Mouse (Mus musculus) lung, postnatal 25 days (tissue): ENCODE measurements at regions not wholly inside any gene's neighbourhood (a gene's known extent, or its start where the extent isn't known, plus 50 kb on each side); places are given as distances from the start of the nearest gene placed in this dataset.
"Not testable (repeated sequence)": the region's sequence is repeated elsewhere in the genome, so short reads cannot be mapped to it uniquely, and the experiment has no call there.

Source experiments
- DNase-seq: peaks from one replicate; pipeline ENCODE4 v3.0.0; 2022; ENCODE audit warnings: low spot score

DNA sequence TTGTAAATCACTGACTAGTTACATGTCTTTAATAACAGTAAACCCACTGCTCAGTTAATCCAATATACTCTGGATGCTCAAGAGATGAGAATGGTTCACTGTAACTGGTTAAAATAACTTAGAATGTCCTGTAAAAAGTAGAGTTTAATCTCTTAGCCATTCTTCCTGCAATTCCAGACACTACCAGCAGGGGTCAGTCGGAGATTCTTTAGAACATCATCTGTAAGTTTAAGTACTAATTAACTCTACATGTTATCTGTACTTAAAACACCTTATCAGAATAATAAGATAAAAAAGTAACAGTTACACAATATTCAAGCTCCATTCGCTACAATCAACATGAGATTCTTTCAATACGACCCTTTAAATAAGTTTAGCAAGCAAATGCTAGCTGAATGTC, 58.7 kb upstream of the Olig3 start:
- DNase-seq: no peak

DNA sequence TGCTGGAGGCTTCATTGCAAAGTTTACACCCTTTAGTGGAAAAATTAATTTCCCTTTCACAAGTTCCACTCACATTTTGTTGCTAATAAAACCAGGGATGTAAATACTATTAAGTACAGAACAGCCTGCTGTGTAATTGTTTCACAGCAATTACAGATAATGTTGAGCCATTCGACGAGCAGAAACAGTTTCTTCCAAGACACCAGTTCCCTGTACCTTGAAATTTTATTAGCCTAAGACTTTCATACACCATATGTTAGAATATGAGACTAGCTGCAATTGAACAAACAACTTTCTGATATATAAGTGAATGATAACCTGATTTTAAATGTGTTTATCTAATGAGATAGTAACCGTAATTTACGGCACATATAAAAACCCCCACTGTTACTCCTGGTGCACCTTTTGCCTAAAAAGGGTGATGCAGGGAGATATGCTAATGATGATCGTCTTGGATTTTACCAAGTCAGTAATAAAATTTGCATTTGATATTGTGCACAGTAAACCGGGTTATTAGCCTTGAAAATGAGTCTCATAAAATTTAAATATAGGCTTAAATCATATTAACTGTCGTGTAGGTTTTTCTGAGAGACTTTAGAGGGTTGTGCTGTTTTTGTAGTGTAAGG, 60.8 kb upstream of the Olig3 start:
- no peak for DNase-seq

DNA sequence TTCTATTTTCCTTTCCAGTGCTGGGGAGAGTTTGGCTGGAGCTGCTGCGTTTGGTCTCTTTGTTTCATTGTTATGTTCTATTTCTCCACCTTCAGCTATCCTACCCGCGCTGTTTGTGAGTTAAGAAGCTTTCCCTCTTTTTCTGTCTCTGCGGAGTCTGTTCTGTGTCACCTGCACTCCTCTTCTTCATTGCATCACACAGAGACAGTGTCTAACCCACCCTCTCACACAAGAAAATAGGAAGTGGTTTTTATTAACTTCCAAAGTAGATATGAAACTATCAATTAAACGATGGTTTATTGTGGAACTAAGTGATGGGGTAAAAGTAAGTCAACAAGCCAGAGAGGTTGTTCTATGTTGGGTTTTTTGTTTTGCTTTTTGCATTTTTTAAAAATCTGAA, 64.9 kb upstream of the Olig3 start:
- no peak for DNase-seq

DNA sequence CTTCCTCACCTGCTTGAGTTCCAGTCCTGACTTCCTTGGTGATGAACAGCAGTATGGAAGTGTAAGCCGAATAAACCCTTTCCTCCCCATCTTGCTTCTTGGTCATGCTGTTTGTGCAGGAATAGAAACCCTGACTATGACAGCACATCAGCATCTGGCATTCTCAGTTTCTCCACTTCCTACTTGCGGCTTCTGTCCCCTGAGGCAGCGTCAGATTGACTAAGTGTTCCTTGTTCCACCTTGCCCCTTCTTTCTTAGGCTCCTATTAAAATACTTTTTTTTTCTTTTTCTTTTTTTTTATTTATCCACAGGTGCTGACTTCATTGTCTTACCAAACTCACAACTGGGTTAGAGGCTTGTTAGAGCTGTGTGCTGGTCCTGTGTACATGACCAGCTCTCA, 65.3 kb upstream of the Olig3 start:
- not testable (repeated sequence) for DNase-seq

DNA sequence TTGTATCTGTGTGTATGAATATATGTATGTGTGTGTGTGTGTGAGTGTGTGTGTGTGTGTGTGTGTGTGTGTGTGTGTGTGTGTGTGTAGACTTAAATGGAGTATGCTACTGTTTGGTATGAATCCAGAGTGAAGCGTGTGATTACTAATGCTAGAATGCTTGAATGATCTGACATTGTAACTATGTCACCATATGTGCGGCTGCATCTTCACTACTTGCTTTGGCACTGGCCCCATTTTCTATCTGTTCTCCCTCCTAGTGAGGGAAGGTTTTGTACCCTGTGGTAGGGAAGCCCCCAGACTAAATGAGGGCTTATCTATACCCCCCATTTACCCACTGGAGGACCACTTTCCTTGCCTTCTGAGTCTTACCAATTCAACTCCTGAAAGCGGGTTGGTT, 74.2 kb upstream of the Olig3 start:
- DNase-seq: no peak

DNA sequence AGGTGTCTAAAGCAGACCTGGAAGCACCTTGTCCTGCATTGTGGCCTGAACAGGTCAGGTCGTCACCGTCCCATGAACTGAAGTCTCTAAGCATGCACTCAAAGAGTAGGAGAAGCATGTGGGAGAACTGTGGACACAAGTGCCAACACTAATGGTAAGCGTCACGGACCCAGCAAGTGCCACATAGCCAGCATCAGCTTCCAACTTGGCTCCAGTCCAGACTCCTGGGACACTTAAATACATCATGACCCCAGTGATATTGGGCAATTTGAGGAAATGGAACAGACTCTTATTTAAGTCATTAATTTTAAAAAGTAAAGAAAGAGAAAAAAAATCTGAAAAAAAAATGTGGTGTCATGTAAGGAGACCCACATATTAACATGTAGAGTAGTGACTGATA, 75.3 kb upstream of the Olig3 start:
- no peak for DNase-seq

DNA sequence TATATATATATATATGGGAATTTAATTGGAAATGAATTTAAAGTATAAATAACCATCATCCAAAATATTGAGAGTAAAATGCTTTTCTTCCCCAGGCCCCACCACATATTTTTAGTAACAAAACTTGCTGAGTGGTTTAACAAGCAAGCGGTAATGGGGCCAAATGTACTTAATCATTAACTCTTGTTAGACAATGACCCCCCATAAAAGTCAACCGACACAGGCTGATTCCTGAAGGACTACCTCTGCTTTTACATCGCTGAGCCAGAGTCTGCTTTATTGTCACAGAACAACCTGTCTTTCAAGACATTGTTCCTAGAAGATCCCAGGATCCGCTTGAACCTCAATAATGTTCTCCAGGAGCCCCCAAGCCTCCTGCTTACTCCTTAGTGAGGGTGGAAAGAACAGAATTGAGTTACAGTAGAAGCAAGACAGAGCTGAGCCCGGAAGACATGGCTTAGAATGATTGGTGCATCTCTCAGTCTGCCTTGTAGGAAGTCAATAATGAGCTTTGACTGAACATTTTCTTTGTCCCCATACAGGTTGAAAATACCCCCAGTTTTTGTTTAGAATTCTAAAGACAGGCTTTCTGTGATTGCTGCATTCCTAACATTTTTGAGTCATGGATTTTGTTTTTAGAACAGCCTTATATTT, 78.0 kb upstream of the Olig3 start:
- DNase-seq: no peak

DNA sequence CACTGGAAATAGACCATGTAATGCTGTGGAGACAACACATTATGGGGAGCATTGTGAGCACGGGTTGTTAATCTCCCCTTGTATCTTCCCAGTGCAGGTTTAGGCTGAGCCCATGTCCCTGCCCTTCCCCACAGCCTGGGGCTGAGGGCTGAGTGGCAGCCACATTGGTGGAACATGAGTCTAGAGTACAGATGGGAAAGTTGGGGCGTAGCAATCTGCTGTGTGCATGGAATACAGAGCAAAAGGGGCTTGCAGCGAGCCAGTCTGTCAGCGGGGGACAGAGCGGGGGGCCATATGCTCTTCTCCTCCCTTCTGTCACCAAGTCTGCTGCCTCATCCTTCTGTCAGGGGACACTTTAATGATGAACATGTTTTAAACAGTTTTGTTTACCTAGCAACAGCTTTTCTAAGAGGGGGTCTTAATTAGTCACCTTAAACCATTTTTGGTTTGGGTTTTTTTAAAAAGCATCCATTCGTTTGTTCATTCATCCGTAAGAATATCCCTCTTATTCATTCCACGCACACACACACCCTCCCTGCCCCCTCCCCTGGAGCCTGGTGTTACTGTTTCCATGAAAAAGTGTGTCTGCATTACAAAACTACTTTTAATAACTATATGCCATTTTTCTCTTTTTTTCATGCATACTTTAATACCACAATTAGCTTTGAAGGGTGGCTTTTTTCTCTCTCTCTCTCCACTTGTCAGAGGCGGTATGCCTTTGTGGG, 79.1 kb upstream of the Olig3 start:
- no peak for DNase-seq

DNA sequence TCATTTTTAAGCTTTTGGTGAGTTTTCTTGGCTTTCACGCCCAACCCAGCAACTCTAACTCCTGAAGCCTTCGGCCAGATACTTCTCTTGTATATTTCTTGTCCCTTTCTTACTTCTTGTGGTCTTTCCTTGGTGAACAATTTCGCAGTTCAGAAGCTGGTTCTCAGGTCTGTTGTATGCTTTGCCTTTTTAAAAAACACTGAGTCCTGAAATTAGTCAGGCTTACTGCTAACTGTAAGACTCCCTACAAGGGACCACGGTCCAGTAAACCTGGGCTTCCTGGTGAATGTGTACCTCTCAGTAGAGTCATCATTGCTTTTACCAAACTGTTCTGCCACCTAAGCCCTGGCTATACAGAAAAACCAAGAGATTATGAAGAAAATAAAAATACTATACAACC, 81.3 kb upstream of the Olig3 start:
- DNase-seq: no peak

DNA sequence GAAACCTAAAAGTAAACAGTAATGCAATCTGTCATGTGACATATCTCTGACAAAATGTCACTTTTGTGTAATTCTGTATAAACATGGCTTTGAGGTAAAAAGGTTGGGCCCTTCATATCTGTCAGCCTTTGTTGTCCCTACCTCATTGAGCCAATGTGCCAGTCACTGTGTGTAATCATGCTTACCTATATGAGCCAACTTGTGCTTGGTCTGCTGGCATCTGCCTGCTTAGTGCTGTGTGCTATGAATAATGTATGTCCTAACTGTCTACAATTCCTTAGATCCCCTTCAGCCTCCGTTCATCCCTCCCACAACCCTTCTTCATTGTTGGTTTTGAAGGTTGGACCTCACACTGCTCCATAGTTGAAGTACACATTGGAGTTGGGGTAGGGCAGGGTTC, 86.9 kb upstream of the Olig3 start:
- no peak for DNase-seq

DNA sequence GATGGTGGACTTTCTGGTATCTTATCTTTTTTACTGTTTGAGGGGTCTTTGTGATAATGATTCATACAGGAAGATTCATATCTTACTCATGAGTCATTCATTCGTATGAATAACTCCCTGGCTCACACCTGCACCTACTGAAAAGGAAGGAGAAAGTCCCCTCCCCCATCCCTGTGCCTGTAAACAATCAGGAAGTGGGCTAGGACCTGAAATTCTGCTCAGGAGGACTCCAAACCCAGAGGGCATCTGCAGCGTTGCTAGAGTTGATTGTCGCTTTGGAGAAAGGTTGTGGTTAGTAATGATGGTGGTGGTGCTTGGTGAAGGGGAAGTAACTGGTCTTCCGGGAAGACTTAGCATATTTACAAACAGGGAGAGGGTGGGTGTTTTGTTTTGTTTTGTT, 88.3 kb upstream of the Olig3 start:
- no peak for DNase-seq

DNA sequence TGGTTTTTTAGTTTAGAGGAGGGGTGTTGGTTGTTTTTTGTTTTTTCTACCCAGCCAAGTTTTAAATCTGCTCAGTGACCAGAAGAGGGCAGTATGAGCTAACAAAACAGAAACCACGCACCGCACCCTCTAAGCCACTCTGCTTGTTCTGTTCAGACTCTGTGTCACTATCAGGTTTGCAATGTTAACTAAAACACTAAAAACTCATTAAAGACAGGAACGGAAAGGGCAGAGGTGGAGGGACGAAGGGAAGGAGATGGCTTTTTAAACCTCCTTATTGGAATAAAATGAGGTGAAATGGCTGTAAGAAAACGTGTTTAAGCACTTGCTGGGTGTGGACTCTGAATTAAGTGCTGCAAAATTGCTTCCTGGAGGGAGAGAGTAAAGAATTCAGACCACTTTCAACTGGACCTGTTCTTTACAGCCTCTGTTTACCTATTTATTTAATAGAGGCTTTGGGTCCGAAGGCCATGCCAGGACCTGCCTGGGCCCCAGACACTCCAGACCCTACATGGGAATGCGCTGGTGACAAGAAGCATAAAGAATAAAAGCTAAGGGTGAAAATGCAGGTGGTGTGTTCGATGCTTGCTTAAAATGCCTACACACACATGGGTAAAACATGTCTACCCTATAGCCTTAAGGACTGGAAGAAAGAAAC, 116.1 kb upstream of the Olig3 start:
- peak; percentile 69 for DNase-seq

DNA sequence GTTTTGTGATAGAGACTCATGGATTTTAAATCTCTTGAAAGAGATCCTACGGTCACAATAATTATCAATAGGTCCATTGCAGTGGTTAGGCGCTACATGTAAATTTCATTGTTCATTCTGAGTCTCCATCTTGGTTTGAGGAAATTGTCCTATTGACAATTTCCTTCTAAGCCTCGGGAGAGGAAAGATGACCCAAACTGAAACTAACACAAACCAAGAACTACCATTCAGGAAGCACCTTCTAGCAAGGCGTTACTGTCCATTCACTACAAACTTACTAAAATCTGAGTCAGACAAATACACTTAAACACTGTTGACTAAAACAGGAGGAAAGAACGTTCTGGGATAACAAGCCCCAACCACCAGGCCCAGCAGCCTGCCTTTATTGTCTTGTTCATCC, 140.1 kb upstream of the Olig3 start:
- DNase-seq: no peak

DNA sequence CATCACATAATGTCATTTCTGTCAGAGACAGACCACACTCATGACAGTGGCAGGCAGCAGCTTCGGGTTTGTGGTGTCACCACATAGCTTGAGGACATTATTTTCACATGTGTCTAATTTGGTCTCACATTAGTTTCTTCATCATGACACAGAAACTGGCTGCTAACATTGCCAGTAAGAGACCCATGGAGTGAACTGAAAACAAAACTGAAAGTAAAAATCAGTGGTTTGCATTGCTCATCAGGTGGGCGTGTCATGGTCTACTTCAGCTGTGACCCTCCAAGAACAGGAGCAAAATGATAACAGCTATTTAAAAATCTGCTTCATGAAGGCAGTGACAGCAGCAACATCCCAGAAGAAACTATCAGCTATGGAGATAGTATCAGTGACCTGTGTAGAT, 146.6 kb upstream of the Olig3 start:
- no peak for DNase-seq

DNA sequence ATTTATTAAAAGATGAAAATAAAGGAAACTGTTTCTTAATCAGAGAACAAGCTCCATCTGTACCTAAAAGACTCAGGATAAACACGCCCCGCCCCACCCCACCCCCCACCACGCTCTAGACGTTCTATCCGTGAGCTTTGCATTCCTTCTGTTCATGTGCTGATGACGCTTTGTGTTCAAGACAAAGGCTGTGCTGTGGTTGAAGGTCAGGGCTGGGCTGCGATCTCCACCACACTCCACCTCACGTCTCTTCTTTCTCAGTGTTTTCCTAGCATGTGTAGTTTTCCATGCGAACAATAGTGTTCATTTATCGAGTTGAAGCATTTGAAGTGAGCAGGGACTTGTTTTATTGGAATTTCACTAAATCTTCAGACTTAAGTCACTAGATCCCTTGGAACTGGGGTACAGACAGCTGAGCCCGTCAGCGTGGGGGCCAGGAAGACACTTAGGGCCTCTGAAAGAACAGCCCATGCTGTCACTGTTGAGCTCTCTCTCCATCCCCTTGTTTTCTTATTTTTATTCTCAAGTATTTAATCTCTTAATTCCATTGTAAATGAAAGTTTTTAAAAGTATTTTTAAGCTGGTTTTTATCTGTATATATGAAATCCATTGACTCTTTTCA, 148.1 kb upstream of the Olig3 start:
- no peak for DNase-seq

DNA sequence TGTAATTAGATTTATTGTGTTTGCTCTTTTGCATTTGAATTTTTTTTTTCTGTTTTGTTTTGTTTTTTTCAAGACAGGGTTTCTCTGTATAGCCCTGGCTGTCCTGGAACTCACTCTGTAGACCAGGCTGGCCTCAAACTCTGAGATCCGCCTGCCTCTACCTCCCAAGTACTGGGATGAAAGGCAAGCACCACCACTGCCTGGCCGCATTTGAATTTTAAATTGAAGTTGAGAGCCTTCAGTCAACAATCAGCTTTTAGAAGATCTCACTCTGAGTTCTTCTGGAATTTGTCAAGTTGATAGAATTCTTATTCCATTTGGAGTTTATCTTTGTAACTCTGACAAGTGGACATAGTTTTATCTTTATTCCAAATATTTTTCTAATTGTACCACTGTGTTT, 148.8 kb upstream of the Olig3 start:
- no peak for DNase-seq

DNA sequence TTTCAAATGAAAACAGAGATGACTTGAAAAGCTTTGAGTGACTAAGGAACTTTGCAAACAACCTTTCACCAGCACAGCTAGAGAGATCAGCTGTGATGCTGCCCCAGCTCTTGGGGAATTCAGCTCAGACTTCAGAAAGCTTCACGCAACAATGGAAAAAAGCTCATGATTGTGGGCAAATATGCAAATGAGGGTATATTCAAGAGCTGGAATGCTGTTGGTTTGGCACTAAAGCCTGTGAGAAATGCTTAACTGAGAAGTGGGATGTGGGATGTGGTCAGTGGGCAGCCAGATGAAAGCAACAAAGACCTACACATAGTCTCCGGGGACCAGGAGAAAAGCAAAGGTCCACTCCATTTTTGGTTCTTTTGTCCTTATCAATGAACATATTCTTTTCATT, 156.0 kb upstream of the Olig3 start:
- DNase-seq: no peak

DNA sequence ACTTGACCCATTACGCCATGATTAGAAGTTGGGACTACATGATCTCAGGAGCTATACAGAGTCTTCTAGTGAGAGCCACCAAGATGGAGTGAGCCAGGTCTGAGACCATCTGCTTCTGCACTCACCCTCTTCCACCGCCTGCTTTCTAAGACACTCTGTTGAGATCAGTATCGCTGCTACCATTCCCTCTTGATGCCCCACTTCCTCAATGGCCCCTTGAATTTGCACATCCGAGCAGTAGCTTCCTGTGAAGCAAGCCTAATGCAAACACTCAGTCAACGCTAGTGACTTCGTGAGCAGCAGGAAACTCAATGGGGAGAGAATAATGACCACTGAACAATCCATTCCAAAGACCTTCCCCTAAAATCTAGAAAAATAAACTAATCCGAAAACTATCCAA, 160.7 kb upstream of the Olig3 start:
- DNase-seq: no peak

DNA sequence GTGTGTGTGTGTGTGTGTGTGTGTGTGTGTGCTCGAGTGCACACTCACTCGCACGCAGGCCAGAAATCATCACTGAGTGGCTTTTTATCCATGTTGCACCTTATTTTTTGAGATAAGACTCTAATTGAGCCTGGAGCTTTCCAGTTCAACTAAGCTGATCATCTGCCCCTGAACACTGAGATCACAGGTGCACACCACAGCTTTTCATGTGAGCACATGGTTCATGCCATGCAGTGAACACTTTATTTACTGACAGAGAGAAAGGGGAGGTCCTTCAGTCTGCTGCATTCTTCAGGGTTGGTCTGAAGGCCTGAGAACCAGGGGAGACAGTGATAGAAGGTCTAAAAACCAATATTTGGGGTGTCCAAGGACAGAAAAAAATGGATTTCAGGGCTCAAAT, 161.7 kb upstream of the Olig3 start:
- no peak for DNase-seq

DNA sequence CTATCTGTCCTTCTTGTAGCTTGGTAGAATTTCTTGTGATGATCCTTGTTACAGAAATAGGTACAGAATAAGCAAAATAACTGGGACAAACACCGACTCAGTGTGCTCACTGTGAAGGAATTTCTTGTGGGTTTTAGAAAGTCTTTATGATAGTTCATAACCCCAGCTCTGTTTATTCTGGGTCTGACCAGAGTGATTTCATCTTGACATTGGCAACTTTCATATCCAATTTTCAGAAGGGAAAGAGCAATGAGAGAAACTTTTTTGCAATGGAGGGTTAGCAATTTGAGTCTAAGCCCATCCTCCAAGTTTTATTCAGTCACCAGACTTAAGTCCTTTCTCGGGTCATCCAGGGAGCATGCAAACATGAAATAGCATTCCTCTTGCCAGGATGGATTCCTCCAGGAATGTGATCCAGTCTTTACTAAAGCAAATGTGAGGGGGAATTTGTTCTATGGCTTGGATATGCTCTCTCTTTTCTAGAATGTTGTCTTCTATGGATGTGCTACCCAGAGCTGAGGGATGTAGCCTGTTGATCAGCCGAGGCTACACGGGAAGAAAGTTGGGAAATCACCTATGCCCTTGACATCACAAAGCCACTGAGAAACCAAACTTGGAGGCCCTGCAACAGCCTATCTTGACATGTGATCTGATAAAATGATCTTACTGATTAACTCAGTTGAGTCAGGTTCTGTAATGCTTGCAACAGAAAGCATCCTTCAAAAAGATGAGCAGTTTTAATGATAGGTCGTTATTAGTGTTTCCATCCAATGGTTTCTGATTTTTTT, 163.2 kb upstream of the Olig3 start:
- DNase-seq: no peak

DNA sequence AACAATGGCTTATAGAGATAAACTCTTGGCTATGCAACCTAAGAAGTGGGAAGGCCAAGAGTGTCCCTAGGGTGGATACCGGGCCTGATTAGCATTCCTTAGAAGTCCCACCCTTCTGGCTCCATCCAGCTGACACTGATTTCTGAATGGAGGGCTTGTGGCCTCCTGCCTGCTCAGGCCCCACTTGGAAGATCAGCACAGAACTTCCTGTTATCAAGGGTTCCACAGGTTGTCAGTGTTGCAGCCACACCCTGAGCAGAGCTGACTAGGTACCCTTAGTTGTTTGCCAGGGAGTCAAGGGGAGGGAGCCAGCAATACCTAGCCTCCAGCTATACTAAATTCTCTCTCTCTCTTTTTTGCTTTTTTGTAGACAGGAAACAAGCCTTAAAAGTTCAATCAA, 164.1 kb upstream of the Olig3 start:
- no peak for DNase-seq
